Mouse (Mus musculus): ENCODE measurements around the gene Lpin3. TPM values are rescaled to one million over a fixed set of nuclear protein-coding genes. Genes with fewer than 3 reads are reported as not detected.

Gene Lpin3
- polyA plus RNA-seq, 1 experiment = 1.9 TPM

GRCm38 (mm10) chr2:160876115-160876514, 4.4 kb upstream of the Lpin3 start:
- Histone ChIP-seq H3K27ac (ENCODE audit: control insufficient read depth, insufficient read depth, low read depth, low read length, poor library complexity) (no peak overlapping the region), H3K4me1 (ENCODE audit: control insufficient read depth, insufficient read depth, low read length) (no peaks in the 10 kb centered on the region; the same call in 1 of the 2 replicates), H3K4me3 (replicated peaks; ENCODE audit: control insufficient read depth, low read depth, low read length) (no peak overlapping the region)
- no peak for TF ChIP-seq POLR2A (IDR thresholded peaks at IDR 0.05; ENCODE audit: borderline replicate concordance, control insufficient read depth, low read depth, low read length)
- no peak for TF ChIP-seq CTCF (IDR thresholded peaks at IDR 0.05; ENCODE audit: control insufficient read depth, insufficient read depth, low read length)
- 88% methylated on average over 4 of the region's 4 CpGs for WGBS

DNA sequence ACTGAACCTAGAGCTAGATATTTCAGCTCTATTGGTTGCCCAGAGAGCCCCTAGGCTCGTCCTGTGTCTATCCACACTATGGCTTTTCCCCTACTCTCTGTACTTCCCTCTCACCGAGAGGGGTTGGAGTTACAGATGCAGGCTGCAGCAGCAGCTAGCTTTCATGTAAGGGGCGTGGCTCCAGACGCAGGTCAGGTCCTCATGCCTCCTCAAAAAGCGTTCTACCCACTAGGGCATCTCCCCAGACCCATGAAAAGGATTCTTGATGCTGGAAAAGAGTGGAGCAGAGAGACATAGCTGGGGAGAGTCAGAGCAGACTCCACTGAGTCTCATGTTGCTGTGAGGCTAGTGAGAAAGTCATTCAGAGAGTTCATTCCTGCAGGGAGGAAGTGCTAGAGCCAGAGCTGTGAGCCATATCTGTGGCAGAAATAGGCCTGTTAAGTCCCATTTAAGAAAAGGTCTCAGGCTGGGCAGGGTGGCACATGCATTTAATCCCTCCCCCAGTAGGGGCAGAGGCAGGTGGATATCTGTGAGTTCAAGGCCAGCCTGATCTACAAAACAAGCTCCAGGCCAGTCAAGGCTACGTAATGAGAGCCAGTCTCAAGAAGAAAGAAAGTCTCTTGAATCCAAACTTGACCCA, 1.1 kb downstream of the Lpin3 start:
- no peaks in the 10 kb centered on the region for H3K4me1 ChIP-seq (ENCODE audit: control insufficient read depth, insufficient read depth, low read length)
- H3K27ac ChIP-seq (ENCODE audit: control insufficient read depth, insufficient read depth, low read depth, low read length, poor library complexity) = no peak overlapping the region
- no peak for TF ChIP-seq POLR2A (IDR thresholded peaks at IDR 0.05; ENCODE audit: borderline replicate concordance, control insufficient read depth, low read depth, low read length)
- no peak for TF ChIP-seq CTCF (IDR thresholded peaks at IDR 0.05; ENCODE audit: control insufficient read depth, insufficient read depth, low read length)
- H3K4me3 ChIP-seq (replicated peaks; ENCODE audit: control insufficient read depth, low read depth, low read length) = no peak overlapping the region
- 40% methylated on average over 6 of the region's 6 CpGs for WGBS

- 74% methylated on average over 5 of the region's 5 CpGs for WGBS
- Histone ChIP-seq H3K4me3 (replicated peaks; ENCODE audit: control insufficient read depth, low read depth, low read length) (no peak overlapping the region), H3K4me1 (ENCODE audit: control insufficient read depth, insufficient read depth, low read length) (no peaks in the 10 kb centered on the region), H3K27ac (ENCODE audit: control insufficient read depth, insufficient read depth, low read depth, low read length, poor library complexity) (no peak overlapping the region)
- TF ChIP-seq POLR2A (IDR thresholded peaks at IDR 0.05; ENCODE audit: borderline replicate concordance, control insufficient read depth, low read depth, low read length) = no peak
- no peak for TF ChIP-seq CTCF (IDR thresholded peaks at IDR 0.05; ENCODE audit: control insufficient read depth, insufficient read depth, low read length)
Measured at GRCm38 (mm10) chr2:160882436-160882835, 2.0 kb downstream of the Lpin3 start.

DNA sequence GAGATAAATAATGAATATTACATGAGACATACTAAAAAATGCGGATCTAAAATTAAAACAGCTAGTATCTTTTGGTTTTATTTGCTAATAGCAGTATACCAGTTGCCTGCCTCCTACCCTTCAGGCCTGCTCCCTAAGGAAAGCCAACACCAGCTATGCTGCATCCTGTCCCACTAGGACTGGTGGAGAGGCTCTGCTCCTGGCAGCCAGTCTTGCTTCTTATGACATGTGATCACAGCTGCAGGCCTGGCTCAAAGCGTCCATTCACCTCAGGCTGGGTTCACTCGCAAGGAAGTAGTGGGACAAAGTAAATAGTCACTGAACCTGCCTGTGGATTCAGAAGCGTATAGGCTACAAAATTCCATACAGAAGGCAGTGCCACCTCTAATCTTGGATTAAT, 3.4 kb downstream of the Lpin3 start:
- TF ChIP-seq POLR2A (IDR thresholded peaks at IDR 0.05; ENCODE audit: borderline replicate concordance, control insufficient read depth, low read depth, low read length) (no peak), CTCF (IDR thresholded peaks at IDR 0.05; ENCODE audit: control insufficient read depth, insufficient read depth, low read length) (no peak)
- Histone ChIP-seq H3K4me1 (ENCODE audit: control insufficient read depth, insufficient read depth, low read length) (no peaks in the 10 kb centered on the region), H3K4me3 (replicated peaks; ENCODE audit: control insufficient read depth, low read depth, low read length) (no peak overlapping the region), H3K27ac (ENCODE audit: control insufficient read depth, insufficient read depth, low read depth, low read length, poor library complexity) (no peak overlapping the region)
- WGBS = 86% methylated on average over 4 of the region's 4 CpGs

- no peak overlapping the region for H3K4me3 ChIP-seq (replicated peaks; ENCODE audit: control insufficient read depth, low read depth, low read length)
- 30% methylated on average over 2 of the region's 2 CpGs for WGBS
- no peak overlapping the region for H3K27ac ChIP-seq (ENCODE audit: control insufficient read depth, insufficient read depth, low read depth, low read length, poor library complexity)
- H3K4me1 ChIP-seq (ENCODE audit: control insufficient read depth, insufficient read depth, low read length) = no peaks in the 10 kb centered on the region
- TF ChIP-seq POLR2A (IDR thresholded peaks at IDR 0.05; ENCODE audit: borderline replicate concordance, control insufficient read depth, low read depth, low read length) (no peak), CTCF (IDR thresholded peaks at IDR 0.05; ENCODE audit: control insufficient read depth, insufficient read depth, low read length) (peak; percentile 68)
Measured at GRCm38 (mm10) chr2:160884830-160885229, 4.4 kb downstream of the Lpin3 start.

DNA sequence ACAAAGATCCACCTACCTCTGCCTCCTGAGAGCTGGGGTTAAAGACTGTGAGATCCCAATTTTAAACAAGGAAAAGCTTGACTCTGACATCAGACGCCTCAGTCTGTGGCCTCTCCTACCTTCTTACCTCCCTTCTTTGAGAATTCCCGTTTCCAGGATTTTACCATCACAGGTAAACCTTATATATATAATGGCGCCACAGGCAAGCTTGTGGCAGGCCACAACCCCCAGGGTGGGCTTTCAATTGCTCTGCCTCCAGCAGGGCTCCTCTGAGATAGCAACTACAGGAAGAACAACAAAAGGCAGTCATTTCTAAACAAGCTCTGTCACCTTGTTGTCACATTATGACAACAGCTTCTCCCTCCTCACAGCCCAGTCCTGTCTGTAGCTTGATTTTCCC, 5.8 kb downstream of the Lpin3 start:
- Histone ChIP-seq H3K27ac (ENCODE audit: control insufficient read depth, insufficient read depth, low read depth, low read length, poor library complexity) (no peak overlapping the region), H3K4me3 (replicated peaks; ENCODE audit: control insufficient read depth, low read depth, low read length) (no peak overlapping the region), H3K4me1 (ENCODE audit: control insufficient read depth, insufficient read depth, low read length) (no peaks in the 10 kb centered on the region)
- TF ChIP-seq CTCF (IDR thresholded peaks at IDR 0.05; ENCODE audit: control insufficient read depth, insufficient read depth, low read length) = no peak
- TF ChIP-seq POLR2A (IDR thresholded peaks at IDR 0.05; ENCODE audit: borderline replicate concordance, control insufficient read depth, low read depth, low read length) = no peak
- 77% methylated on average over 3 of the region's 3 CpGs for WGBS

- TF ChIP-seq CTCF (IDR thresholded peaks at IDR 0.05; ENCODE audit: control insufficient read depth, insufficient read depth, low read length) (peak; percentile 86), POLR2A (IDR thresholded peaks at IDR 0.05; ENCODE audit: borderline replicate concordance, control insufficient read depth, low read depth, low read length) (no peak)
- 4% methylated on average over 11 of the region's 11 CpGs for WGBS
- no peak overlapping the region for H3K27ac ChIP-seq (ENCODE audit: control insufficient read depth, insufficient read depth, low read depth, low read length, poor library complexity)
- H3K4me1 ChIP-seq (ENCODE audit: control insufficient read depth, insufficient read depth, low read length) = no peaks in the 10 kb centered on the region
- H3K4me3 ChIP-seq (replicated peaks; ENCODE audit: control insufficient read depth, low read depth, low read length) = no peak overlapping the region
Measured at GRCm38 (mm10) chr2:160887284-160887683, 6.8 kb downstream of the Lpin3 start.

GRCm38 (mm10) chr2:160887859-160888258, 7.4 kb downstream of the Lpin3 start:
- H3K4me3 ChIP-seq (replicated peaks; ENCODE audit: control insufficient read depth, low read depth, low read length) = no peak overlapping the region
- TF ChIP-seq CTCF (IDR thresholded peaks at IDR 0.05; ENCODE audit: control insufficient read depth, insufficient read depth, low read length) (no peak), POLR2A (IDR thresholded peaks at IDR 0.05; ENCODE audit: borderline replicate concordance, control insufficient read depth, low read depth, low read length) (no peak)
- WGBS = 3% methylated on average over 26 of the region's 26 CpGs
- no peaks in the 10 kb centered on the region for H3K4me1 ChIP-seq (ENCODE audit: control insufficient read depth, insufficient read depth, low read length)
- no peak overlapping the region for H3K27ac ChIP-seq (ENCODE audit: control insufficient read depth, insufficient read depth, low read depth, low read length, poor library complexity)

- TF ChIP-seq CTCF (IDR thresholded peaks at IDR 0.05; ENCODE audit: control insufficient read depth, insufficient read depth, low read length) = no peak
- TF ChIP-seq POLR2A (IDR thresholded peaks at IDR 0.05; ENCODE audit: borderline replicate concordance, control insufficient read depth, low read depth, low read length) = no peak
- no peak overlapping the region for H3K4me3 ChIP-seq (replicated peaks; ENCODE audit: control insufficient read depth, low read depth, low read length)
- H3K4me1 ChIP-seq (ENCODE audit: control insufficient read depth, insufficient read depth, low read length) = no peaks in the 10 kb centered on the region
- WGBS = 80% methylated on average over 5 of the region's 5 CpGs
- H3K27ac ChIP-seq (ENCODE audit: control insufficient read depth, insufficient read depth, low read depth, low read length, poor library complexity) = no peak overlapping the region
Measured at GRCm38 (mm10) chr2:160891045-160891444, 10.6 kb downstream of the Lpin3 start.
